Mouse (Mus musculus): ENCODE results near the gene Sfmbt2. TPM values are rescaled to one million over a fixed set of nuclear protein-coding genes. Genes with fewer than 3 reads are reported as not detected.

Gene Sfmbt2
- total RNA-seq, 2 experiments from 2014 or later = 0.31 to 0.40 TPM

DNA sequence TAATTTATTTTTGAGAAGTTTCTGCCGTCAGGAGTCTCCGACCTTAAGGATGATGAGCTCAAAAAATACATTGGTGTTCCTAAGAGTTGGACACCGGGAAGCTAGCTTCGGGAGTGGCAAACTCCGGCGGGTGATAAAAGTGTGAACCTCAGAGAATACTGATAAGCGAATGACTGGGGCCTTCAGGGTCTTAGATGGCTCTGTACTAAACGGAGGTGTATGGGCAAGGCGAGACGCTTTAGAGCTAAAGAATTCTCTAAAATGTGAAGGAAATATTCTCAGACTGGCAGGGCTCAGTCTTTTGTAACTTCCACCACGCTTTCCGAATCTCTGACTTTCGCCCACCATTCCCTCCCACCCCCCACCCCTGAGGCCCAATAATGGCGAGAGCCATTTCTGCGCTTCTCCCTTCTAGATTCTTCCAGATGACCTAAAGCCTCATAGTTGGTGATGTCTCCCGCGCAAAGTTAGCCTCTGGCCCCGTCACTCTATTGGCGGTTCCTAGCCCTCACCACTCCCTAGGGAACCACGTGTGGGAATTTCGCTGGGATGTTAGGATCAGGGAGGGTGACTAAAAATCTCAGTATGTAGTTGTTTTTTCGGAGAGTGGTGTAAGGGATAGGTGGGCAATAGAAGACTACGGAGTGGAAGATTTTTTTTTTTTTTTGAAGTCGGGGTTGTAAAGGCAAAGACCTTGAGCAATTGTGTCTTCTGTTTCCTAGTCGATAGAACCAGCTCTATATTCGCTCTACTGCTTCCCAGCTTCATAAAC is 563 bp downstream of the Sfmbt2 start:
- no peak for DNase-seq
- intact Hi-C loops (cut with DNase I; ENCODE audit: low total_unique reads) = no loop called here

DNA sequence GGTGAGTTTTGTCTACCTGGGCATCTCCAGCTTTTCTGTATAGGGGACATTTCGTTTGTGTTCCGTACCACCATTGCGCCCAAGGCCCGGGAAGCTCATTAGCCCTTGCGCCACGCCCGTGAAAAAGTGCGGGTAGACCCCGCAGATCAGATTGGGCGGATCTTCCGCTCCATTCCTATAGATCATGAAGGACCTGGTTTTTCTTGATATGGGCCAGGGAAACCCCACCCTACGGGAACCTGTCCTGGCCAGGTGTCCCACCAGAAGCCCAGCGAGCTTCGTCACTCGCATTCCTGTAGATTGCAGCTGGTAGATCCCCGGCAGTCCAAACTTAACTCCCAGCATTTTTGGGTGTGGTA is 1.1 kb downstream of the Sfmbt2 start:
- no peak for DNase-seq
- intact Hi-C loops (cut with DNase I; ENCODE audit: low total_unique reads) = no loop called here

DNA sequence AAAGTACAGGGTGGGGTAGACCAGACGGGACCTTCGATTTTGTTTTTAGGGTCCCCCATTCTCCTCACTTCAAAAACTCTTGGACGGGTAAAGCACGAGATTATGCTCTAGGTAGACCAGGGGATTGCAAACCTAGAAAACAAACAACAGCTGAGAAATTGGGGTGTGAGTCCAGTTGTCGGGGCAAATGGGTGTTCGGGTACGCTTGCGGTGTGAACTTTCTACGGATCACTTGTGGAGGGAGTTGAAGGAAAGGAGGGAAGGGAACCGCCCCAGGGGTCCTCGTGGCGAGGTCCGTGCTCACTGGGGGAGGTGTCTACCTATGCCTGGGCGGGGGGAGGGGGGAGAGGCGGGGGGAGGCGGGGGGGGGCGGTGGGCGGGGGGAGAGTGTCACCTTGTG is 1.6 kb downstream of the Sfmbt2 start:
- no peak for DNase-seq
- intact Hi-C loops (cut with DNase I; ENCODE audit: low total_unique reads) = no loop called here

DNA sequence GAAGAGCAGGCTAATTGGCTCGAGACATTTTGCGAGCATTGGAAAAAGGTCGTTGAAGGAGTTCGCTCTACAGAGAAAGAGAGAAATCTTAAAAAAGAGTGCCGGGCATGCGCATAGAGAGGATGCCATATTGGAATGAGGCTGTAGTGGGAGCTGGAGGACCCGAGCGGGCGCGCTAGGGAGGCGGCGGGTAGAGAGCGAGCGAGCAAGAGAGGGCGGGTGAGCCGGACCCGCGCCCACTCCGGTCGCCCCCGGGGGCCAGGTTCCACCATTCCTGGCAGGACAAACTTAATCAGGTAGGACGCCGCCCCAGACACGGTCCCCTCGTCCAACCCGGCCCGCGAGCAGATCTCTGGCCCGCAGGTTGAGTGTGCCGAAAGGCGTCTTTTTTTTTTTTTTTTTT is 2.0 kb downstream of the Sfmbt2 start:
- peak; percentile 51 for DNase-seq
- intact Hi-C loops (cut with DNase I; ENCODE audit: low total_unique reads) = no loop called here

- intact Hi-C loops (cut with DNase I; ENCODE audit: low total_unique reads) = no loop called here
- no peak for DNase-seq
Observed at GRCm38 (mm10) chr2:10372776-10373507, 2.6 kb downstream of the Sfmbt2 start.

GRCm38 (mm10) chr2:10373508-10374206 is 3.3 kb downstream of the Sfmbt2 start:
- intact Hi-C loops (cut with DNase I; ENCODE audit: low total_unique reads) = no loop called here
- no peak for DNase-seq

DNA sequence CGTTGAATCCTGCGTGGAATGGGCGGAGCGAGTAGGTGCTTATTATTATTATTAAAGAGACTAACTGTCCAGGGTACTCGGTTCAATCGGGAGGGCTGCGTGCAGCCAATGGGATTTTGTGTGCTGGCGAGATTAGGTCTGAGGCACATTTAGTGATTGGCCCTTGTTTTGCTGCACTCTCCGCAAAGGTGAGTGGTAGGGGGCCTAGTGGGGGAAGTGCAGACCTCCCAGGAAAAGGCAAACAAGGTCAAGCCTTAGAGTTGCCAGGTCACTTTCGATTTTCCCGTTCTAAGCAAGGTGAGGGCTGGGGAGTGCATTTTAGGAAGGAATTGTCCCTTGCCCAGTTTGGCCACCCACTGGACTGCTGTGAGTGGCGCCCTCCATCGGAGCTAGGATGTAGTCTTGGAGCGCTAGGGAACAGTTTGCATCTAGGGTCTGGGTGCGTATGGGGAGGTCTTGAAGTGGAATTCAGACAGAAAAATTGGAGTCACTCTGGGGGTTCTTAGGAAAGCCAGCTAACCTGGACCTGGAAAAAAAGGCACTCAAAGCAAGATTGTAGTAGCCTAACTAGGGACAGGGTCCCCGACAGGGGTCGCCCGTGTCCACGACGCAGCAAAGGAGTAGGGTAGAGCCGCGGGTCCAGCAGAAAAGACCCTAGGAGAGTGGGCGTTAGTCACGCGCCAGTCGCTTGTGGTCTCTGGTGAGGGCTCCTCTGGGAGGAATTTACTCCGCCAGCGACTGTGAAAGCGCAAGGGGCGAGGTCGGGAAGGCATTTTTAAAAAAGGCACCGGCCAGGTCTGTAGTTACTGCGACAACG is 4.1 kb downstream of the Sfmbt2 start:
- intact Hi-C loops (cut with DNase I; ENCODE audit: low total_unique reads) = no loop called here
- peak; percentile 23 for DNase-seq

- no peak for DNase-seq
- intact Hi-C loops (cut with DNase I; ENCODE audit: low total_unique reads) = no loop called here
Observed at GRCm38 (mm10) chr2:10375024-10375372, 4.7 kb downstream of the Sfmbt2 start.

GRCm38 (mm10) chr2:10389988-10390387 is 19.7 kb downstream of the Sfmbt2 start:
- intact Hi-C loops (cut with DNase I; ENCODE audit: low total_unique reads) = no loop called here
- no peak for DNase-seq

GRCm38 (mm10) chr2:10390791-10391190 is 20.5 kb downstream of the Sfmbt2 start:
- DNase-seq = no peak
- intact Hi-C loops (cut with DNase I; ENCODE audit: low total_unique reads) = no loop called here

GRCm38 (mm10) chr2:10395143-10395542 is 24.8 kb downstream of the Sfmbt2 start:
- DNase-seq = no peak
- intact Hi-C loops (cut with DNase I; ENCODE audit: low total_unique reads) = no loop called here

DNA sequence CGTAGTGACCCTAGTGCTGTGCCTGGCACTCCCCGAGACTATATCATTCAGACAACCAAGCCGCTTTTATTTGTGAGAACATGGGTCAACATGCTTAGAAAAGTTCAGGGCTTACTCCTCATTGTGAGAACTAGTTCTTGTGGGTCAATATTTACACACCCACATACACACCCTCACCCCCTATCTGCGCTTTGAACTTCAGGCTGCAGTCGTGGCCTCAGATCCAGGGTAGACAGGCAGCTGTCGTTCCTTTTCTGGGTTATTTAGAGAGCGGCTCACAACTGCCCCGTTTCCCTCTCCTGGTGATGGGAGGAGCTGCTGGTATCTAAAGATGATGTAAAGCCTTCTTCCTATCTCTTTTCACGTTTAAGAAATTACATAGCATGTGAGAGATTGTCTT is 27.5 kb downstream of the Sfmbt2 start:
- intact Hi-C loops (cut with DNase I; ENCODE audit: low total_unique reads) = no loop called here
- DNase-seq = no peak

- intact Hi-C loops (cut with DNase I; ENCODE audit: low total_unique reads) = no loop called here
- no peak for DNase-seq
Observed at GRCm38 (mm10) chr2:10406151-10406550, 35.8 kb downstream of the Sfmbt2 start.

DNA sequence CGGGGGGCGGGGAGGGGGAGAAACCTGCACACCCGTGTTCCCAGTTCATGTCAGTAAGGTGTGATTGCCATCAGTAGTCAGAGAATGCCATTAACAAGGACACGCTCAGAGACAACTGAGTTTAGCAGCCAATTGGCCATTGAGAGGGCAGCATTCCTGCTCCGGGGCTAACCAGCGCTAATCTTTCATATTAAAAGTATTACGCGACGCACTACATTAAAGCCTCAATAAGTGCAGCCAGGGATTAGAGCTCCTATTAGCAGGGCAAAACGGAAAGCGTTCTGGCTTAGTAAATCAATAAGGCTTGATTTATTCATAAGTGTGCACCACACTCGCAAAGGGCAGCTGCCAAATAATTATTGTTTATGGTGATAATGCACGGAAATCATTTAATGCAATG is 39.1 kb downstream of the Sfmbt2 start:
- intact Hi-C loops (cut with DNase I; ENCODE audit: low total_unique reads) = no loop called here

GRCm38 (mm10) chr2:10410069-10410468 is 39.8 kb downstream of the Sfmbt2 start:
- intact Hi-C loops (cut with DNase I; ENCODE audit: low total_unique reads) = no loop called here
- DNase-seq = no peak

More for the DNA sequence above, 39.1 kb downstream of the Sfmbt2 start:
- no peak for DNase-seq

GRCm38 (mm10) chr2:10420944-10421420 is 50.7 kb downstream of the Sfmbt2 start:
- no peak for DNase-seq
- intact Hi-C loops (cut with DNase I; ENCODE audit: low total_unique reads) = no loop called here

GRCm38 (mm10) chr2:10437290-10437689 is 67.0 kb downstream of the Sfmbt2 start:
- intact Hi-C loops (cut with DNase I; ENCODE audit: low total_unique reads) = no loop called here
- no peak for DNase-seq

GRCm38 (mm10) chr2:10441811-10442210 is 71.5 kb downstream of the Sfmbt2 start:
- intact Hi-C loops (cut with DNase I; ENCODE audit: low total_unique reads) = no loop called here

DNA sequence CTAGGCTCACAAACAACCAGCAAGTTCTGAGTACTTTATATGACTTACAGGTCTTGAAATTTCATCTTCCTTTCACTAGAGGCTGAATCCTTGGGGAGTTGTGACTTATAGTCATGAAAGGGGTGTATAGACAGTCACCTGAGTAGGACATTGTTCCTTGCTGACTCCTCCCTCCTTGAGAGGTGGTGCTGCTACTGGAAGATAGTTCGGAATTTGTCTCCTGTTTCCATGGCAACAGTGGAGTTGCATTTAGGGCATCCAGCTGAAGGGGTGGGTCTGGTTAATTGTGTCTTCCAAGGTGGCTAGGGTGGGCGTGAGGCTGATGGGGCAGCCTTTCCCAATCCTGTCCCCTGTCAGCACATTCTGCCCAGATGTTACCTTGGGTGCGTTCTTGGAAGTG is 83.3 kb downstream of the Sfmbt2 start:
- no peak for DNase-seq
- intact Hi-C loops (cut with DNase I; ENCODE audit: low total_unique reads) = no loop called here

More at GRCm38 (mm10) chr2:10441811-10442210, 71.5 kb downstream of the Sfmbt2 start:
- no peak for DNase-seq

- no peak for DNase-seq
- intact Hi-C loops (cut with DNase I; ENCODE audit: low total_unique reads) = no loop called here
Observed at GRCm38 (mm10) chr2:10458309-10458708, 88.0 kb downstream of the Sfmbt2 start.

Data from gastrocnemius, postnatal 14 days (tissue).